Mouse (Mus musculus) testis, adult 2 months (tissue): ENCODE measurements around the gene Tmub2.

ENCODE experiments used
- CTCF ChIP-seq: fragments of 200-500 bp; IDR thresholded peaks from 2 replicates; pipeline ENCODE4 v1.5.1; 2012; ENCODE audit warnings: low read depth, mild to moderate bottlenecking, inconsistent platforms, low read length, moderate library complexity; ENCODE audit not compliant: control insufficient read depth, insufficient read depth, insufficient replicate concordance
- POLR2A ChIP-seq: fragments of 200-500 bp; IDR thresholded peaks from 2 replicates; pipeline ENCODE4 v1.6.1; 2012; ENCODE audit warnings: low read depth, mild to moderate bottlenecking, inconsistent platforms, low read length, moderate library complexity; ENCODE audit not compliant: control insufficient read depth

- TF ChIP-seq POLR2A (no peak), CTCF (no peak)
Observed at GRCm38 (mm10) chr11:102276411-102276915, 8.3 kb upstream of the Tmub2 start.
